Mouse (Mus musculus): ENCODE measurements around the gene Mfap4.

Gene Mfap4

GRCm38 (mm10) chr11:61484613-61485540, at the start of gene Mfap4:
TSS of gene Mfap4 (plus strand) at chr11:61485431.
- in situ Hi-C loops (cut with MboI, MseI): loop anchor here (5.0 kb wide), 1 partner anchor 33 kb away; the partner anchor contains the start of gene Rnf112

GRCm38 (mm10) chr11:61436298-61436697, 48.9 kb upstream of the Mfap4 start:
- in situ Hi-C loops (cut with MboI, MseI): loop anchor here (10.0 kb wide), 1 partner anchor 61 kb away; the partner anchor contains the start of gene Slc47a1

GRCm38 (mm10) chr11:61439170-61439569, 46.1 kb upstream of the Mfap4 start:
- in situ Hi-C loops (cut with MboI, MseI): loop anchor here (10.0 kb wide), 1 partner anchor 64 kb away; the partner anchor contains the start of gene Slc47a1

GRCm38 (mm10) chr11:61440416-61440815, 44.8 kb upstream of the Mfap4 start:
- in situ Hi-C loops (cut with MboI, MseI): no loop called here

- in situ Hi-C loops (cut with MboI, MseI): no loop called here
Observed at GRCm38 (mm10) chr11:61441670-61442069, 43.6 kb upstream of the Mfap4 start.

- in situ Hi-C loops (cut with MboI, MseI): no loop called here
Observed at GRCm38 (mm10) chr11:61443807-61444206, 41.4 kb upstream of the Mfap4 start.

GRCm38 (mm10) chr11:61447296-61447695, 37.9 kb upstream of the Mfap4 start:
- in situ Hi-C loops (cut with MboI, MseI): no loop called here

GRCm38 (mm10) chr11:61448041-61448440, 37.2 kb upstream of the Mfap4 start:
- in situ Hi-C loops (cut with MboI, MseI): no loop called here

- in situ Hi-C loops (cut with MboI, MseI): no loop called here
Observed at GRCm38 (mm10) chr11:61448599-61449225, 36.5 kb upstream of the Mfap4 start.

GRCm38 (mm10) chr11:61449499-61450292, 35.5 kb upstream of the Mfap4 start:
- in situ Hi-C loops (cut with MboI, MseI): loop anchor here (5.0 to 10.0 kb wide), 2 partner anchors 38 to 545 kb away; partner anchors contain the start of gene Mfap4

GRCm38 (mm10) chr11:61464071-61464470, 21.2 kb upstream of the Mfap4 start:
- in situ Hi-C loops (cut with MboI, MseI): no loop called here

- in situ Hi-C loops (cut with MboI, MseI): loop anchor here (5.0 kb wide), 1 partner anchor 33 kb away; no protein-coding TSS in a partner anchor
Observed at GRCm38 (mm10) chr11:61465422-61465821, 19.8 kb upstream of the Mfap4 start.

GRCm38 (mm10) chr11:61468534-61468933, 16.7 kb upstream of the Mfap4 start:
- in situ Hi-C loops (cut with MboI, MseI): loop anchor here (5.0 kb wide), 1 partner anchor 36 kb away; no protein-coding TSS in a partner anchor

- in situ Hi-C loops (cut with MboI, MseI): loop anchor here (5.0 kb wide), 1 partner anchor 37 kb away; no protein-coding TSS in a partner anchor
Observed at GRCm38 (mm10) chr11:61469317-61469917, 15.8 kb upstream of the Mfap4 start.

- in situ Hi-C loops (cut with MboI, MseI): no loop called here
Observed at GRCm38 (mm10) chr11:61470880-61471279, 14.4 kb upstream of the Mfap4 start.

- in situ Hi-C loops (cut with MboI, MseI): no loop called here
Observed at GRCm38 (mm10) chr11:61473630-61474029, 11.6 kb upstream of the Mfap4 start.

GRCm38 (mm10) chr11:61476786-61477382, 8.3 kb upstream of the Mfap4 start:
- in situ Hi-C loops (cut with MboI, MseI): no loop called here

GRCm38 (mm10) chr11:61477566-61478508, 7.4 kb upstream of the Mfap4 start:
- in situ Hi-C loops (cut with MboI, MseI): no loop called here

- in situ Hi-C loops (cut with MboI, MseI): no loop called here
Observed at GRCm38 (mm10) chr11:61478788-61479187, 6.4 kb upstream of the Mfap4 start.

Measured in regulatory T cell (primary cell).